Mouse (Mus musculus) CD4-positive naive resting alpha-beta T cell, adult 76 days (primary cell): ENCODE data around the gene Olfr433. TPM values are rescaled to one million over a fixed set of nuclear protein-coding genes. Genes with fewer than 3 reads are reported as not detected.

Source experiments
- total RNA-seq: library from RNA; stranded (reverse); gene quantifications from one replicate; pipeline ENCODE4 v1.2.4, GENCODE M21; 2023

Gene Olfr433
- not detected for total RNA-seq

GRCm38 (mm10) chr1:174040523-174041177 is at the start of gene Olfr433:
Olfr433 (plus strand) TSS chr1:174040705.

GRCm38 (mm10) chr1:174031698-174032097 is 8.8 kb upstream of the Olfr433 start, which contains the start of gene Ifi205:
Ifi205 (minus strand) TSS chr1:174031810.

GRCm38 (mm10) chr1:174048893-174049292 is 8.4 kb downstream of the Olfr433 start, which contains the start of gene Olfr432:
Olfr432 (plus strand) TSS chr1:174049205.

GRCm38 (mm10) chr1:174066305-174066704 is 25.8 kb downstream of the Olfr433 start, which contains the start of gene Olfr430:
Olfr430 (plus strand) TSS chr1:174066605.

GRCm38 (mm10) chr1:174084031-174084430 is 43.5 kb downstream of the Olfr433 start, which contains the start of gene Olfr429:
Olfr429 (plus strand) TSS chr1:174084331.

Other genes with a start within 250 kb of the Olfr433 start
- not detected for gene Ifi211, start 127.7 kb upstream of the Olfr433 start, total RNA-seq
- 294 TPM for gene Mndal, start 98.2 kb upstream of the Olfr433 start, total RNA-seq
- 154 TPM for gene Ifi203, start 98.0 kb upstream of the Olfr433 start, total RNA-seq
- gene Ifi202b, start 58.0 kb upstream of the Olfr433 start, total RNA-seq: not detected
- 2.6 TPM for gene Ifi205, start 8.9 kb upstream of the Olfr433 start, total RNA-seq
- not detected for gene Olfr432, start 8.5 kb downstream of the Olfr433 start, total RNA-seq
- gene Olfr430, start 25.9 kb downstream of the Olfr433 start, total RNA-seq: not detected
- gene Olfr429, start 43.6 kb downstream of the Olfr433 start, total RNA-seq: not detected
- gene Olfr427, start 56.2 kb downstream of the Olfr433 start, total RNA-seq: not detected
- not detected for gene Olfr231, start 80.5 kb downstream of the Olfr433 start, total RNA-seq
- not detected for gene Olfr424, start 90.8 kb downstream of the Olfr433 start, total RNA-seq
- gene Olfr420, start 114.9 kb downstream of the Olfr433 start, total RNA-seq: not detected
- 1.2 TPM for gene Spta1, start 132.1 kb downstream of the Olfr433 start, total RNA-seq
- gene Olfr419, start 211.4 kb downstream of the Olfr433 start, total RNA-seq: not detected